Mouse (Mus musculus) CH12.LX (cell line): ENCODE measurements around the gene Thoc5. TPM values are rescaled to one million over a fixed set of nuclear protein-coding genes. Genes with fewer than 3 reads are reported as not detected.

ENCODE experiments used
- DNase-seq: peaks from one replicate; pipeline ENCODE4 v3.0.0-alpha.2; 2013; ENCODE audit errors: extremely low read depth
- H3K27ac ChIP-seq: 2 replicates; pipeline ENCODE4 v1.5.1; 2012; ENCODE audit warnings: low read depth, mild to moderate bottlenecking, control low read depth, moderate library complexity; ENCODE audit not compliant: insufficient read depth
- H3K27me3 ChIP-seq: replicated peaks from 2 replicates; pipeline ENCODE3; 2012; ENCODE audit warnings: inconsistent platforms
- H3K36me3 ChIP-seq, 2 experiments: replicated peaks in 1 of 2; 2 replicates each; pipeline versions ENCODE3 to v1.6.1; 2012; ENCODE audit warnings: inconsistent platforms in 1 of 2, low read length in 1 of 2, mild to moderate bottlenecking in 1 of 2, mixed read lengths in 1 of 2, moderate library complexity in 1 of 2; ENCODE audit not compliant: control insufficient read depth in 1 of 2, insufficient read depth in 1 of 2
- H3K4me1 ChIP-seq, 2 experiments: 2 replicates each; pipeline ENCODE4 v1.6.1; 2012; ENCODE audit warnings: inconsistent platforms in 1 of 2, moderate library complexity in 1 of 2; ENCODE audit not compliant: insufficient read depth in 2 of 2, control insufficient read depth in 1 of 2
- H3K4me2 ChIP-seq: 2 replicates; pipeline ENCODE4 v1.6.1; 2012; ENCODE audit warnings: low read depth, mild to moderate bottlenecking, control low read depth; ENCODE audit not compliant: poor library complexity, insufficient read depth, severe bottlenecking
- H3K4me3 ChIP-seq, 3 experiments: fragments of 150-350 bp in 1 of 3; sonication (generic) in 1 of 3; replicated peaks in 1 of 3; 2 replicates each; pipeline versions ENCODE3 to v1.5.1; 2011 to 2012; ENCODE audit warnings: low read depth in 2 of 3, low read length in 2 of 3, mild to moderate bottlenecking in 2 of 3, moderate library complexity in 2 of 3, control low read depth in 1 of 3, improper control_type of control experiment in 1 of 3, inconsistent platforms in 1 of 3, mixed read lengths in 1 of 3; ENCODE audit not compliant: poor library complexity in 1 of 3
- H3K79me2 ChIP-seq: replicated peaks from 2 replicates; pipeline ENCODE4 v1.6.1; 2012; ENCODE audit warnings: mild to moderate bottlenecking, moderate library complexity; ENCODE audit not compliant: control insufficient read depth, poor library complexity, insufficient read depth, severe bottlenecking; ENCODE audit errors: extremely low read depth
- H3K9ac ChIP-seq: 2 replicates; pipeline ENCODE4 v1.6.1; 2012; ENCODE audit warnings: low read depth, mild to moderate bottlenecking, control low read depth, moderate library complexity; ENCODE audit not compliant: insufficient read depth
- H3K9me3 ChIP-seq: replicated peaks from 2 replicates; pipeline ENCODE3; 2012; ENCODE audit warnings: low read length, inconsistent platforms, mixed read lengths
- BHLHE40 ChIP-seq: IDR thresholded peaks from 2 replicates; pipeline ENCODE4 v1.6.1; 2011; ENCODE audit warnings: mild to moderate bottlenecking, low read depth, low read length, improper control_type of control experiment
- CHD1 ChIP-seq: IDR thresholded peaks from 2 replicates; pipeline ENCODE4 v1.6.1; 2012; ENCODE audit warnings: low read depth, low read length, improper control_type of control experiment, inconsistent platforms
- CHD2 ChIP-seq: IDR thresholded peaks from 2 replicates; pipeline ENCODE4 v1.6.1; 2011; ENCODE audit warnings: low read length, improper control_type of control experiment
- CTCF ChIP-seq, 2 experiments: IDR thresholded peaks in 1 of 2; conservative IDR thresholded peaks in 1 of 2; 2 replicates each; pipeline ENCODE4 v1.5.1; 2011 to 2012; ENCODE audit warnings: low read depth in 2 of 2, low read length in 2 of 2, improper control_type of control experiment in 1 of 2, inconsistent platforms in 1 of 2, mild to moderate bottlenecking in 1 of 2, moderate library complexity in 1 of 2
- E2F4 ChIP-seq: IDR thresholded peaks from 2 replicates; pipeline ENCODE4 v1.6.1; 2011; ENCODE audit warnings: low read depth, low read length, improper control_type of control experiment; ENCODE audit not compliant: insufficient replicate concordance
- ELF1 ChIP-seq: IDR thresholded peaks from 2 replicates; pipeline ENCODE4 v1.6.1; 2014; ENCODE audit warnings: low read depth, mild to moderate bottlenecking, inconsistent platforms, low read length, improper control_type of control experiment
- EP300 ChIP-seq: IDR thresholded peaks from 2 replicates; pipeline ENCODE4 v1.6.1; 2011; ENCODE audit warnings: low read length, improper control_type of control experiment
- ETS1 ChIP-seq: conservative IDR thresholded peaks from 2 replicates; pipeline ENCODE4 v1.6.1; 2012; ENCODE audit warnings: low read depth, mild to moderate bottlenecking, inconsistent platforms, low read length, improper control_type of control experiment, moderate library complexity
- GABPA ChIP-seq: IDR thresholded peaks from 2 replicates; pipeline ENCODE4 v1.6.1; 2012; ENCODE audit warnings: low read depth, low read length, improper control_type of control experiment, inconsistent platforms; ENCODE audit not compliant: insufficient replicate concordance
- HCFC1 ChIP-seq: IDR thresholded peaks from 2 replicates; pipeline ENCODE4 v1.6.1; 2012; ENCODE audit warnings: low read depth, mild to moderate bottlenecking, inconsistent platforms, low read length, improper control_type of control experiment
- IRF4 ChIP-seq: IDR thresholded peaks from 2 replicates; pipeline ENCODE4 v1.6.1; 2014; ENCODE audit warnings: low read depth, mild to moderate bottlenecking, inconsistent platforms, low read length, improper control_type of control experiment
- JUN ChIP-seq: IDR thresholded peaks from 2 replicates; pipeline ENCODE4 v1.6.1; 2011; ENCODE audit warnings: low read depth, mild to moderate bottlenecking, low read length, improper control_type of control experiment, moderate library complexity; ENCODE audit not compliant: insufficient read depth
- JUND ChIP-seq: conservative IDR thresholded peaks from 2 replicates; pipeline ENCODE4 v1.6.1; 2011; ENCODE audit warnings: low read depth, low read length, improper control_type of control experiment
- KAT2A ChIP-seq: IDR thresholded peaks from 2 replicates; pipeline ENCODE4 v1.6.1; 2012; ENCODE audit warnings: low read length, improper control_type of control experiment, inconsistent platforms; ENCODE audit not compliant: insufficient replicate concordance
- MAFK ChIP-seq: IDR thresholded peaks from 2 replicates; pipeline ENCODE4 v1.6.1; 2011; ENCODE audit warnings: low read length, improper control_type of control experiment; ENCODE audit not compliant: insufficient replicate concordance
- MAX ChIP-seq: IDR thresholded peaks from 2 replicates; pipeline ENCODE4 v1.6.1; 2011; ENCODE audit warnings: low read length, improper control_type of control experiment
- MAZ ChIP-seq: IDR thresholded peaks from 2 replicates; pipeline ENCODE4 v1.6.1; 2012; ENCODE audit warnings: low read depth, mild to moderate bottlenecking, inconsistent platforms, low read length, improper control_type of control experiment, moderate library complexity
- MEF2A ChIP-seq: IDR thresholded peaks from 2 replicates; pipeline ENCODE4 v1.6.1; 2014; ENCODE audit warnings: low read depth, mild to moderate bottlenecking, inconsistent platforms, low read length, improper control_type of control experiment, borderline replicate concordance
- MXI1 ChIP-seq: IDR thresholded peaks from 2 replicates; pipeline ENCODE4 v1.6.1; 2011; ENCODE audit warnings: mild to moderate bottlenecking, low read depth, low read length, improper control_type of control experiment
- MYC ChIP-seq: IDR thresholded peaks from 2 replicates; pipeline ENCODE4 v1.6.1; 2011; ENCODE audit warnings: low read depth, mild to moderate bottlenecking, improper control_type of control experiment, low read length
- NELFE ChIP-seq: IDR thresholded peaks from 2 replicates; pipeline ENCODE4 v1.6.1; 2011; ENCODE audit warnings: low read depth, low read length, improper control_type of control experiment
- NRF1 ChIP-seq: IDR thresholded peaks from 2 replicates; pipeline ENCODE4 v1.6.1; 2014; ENCODE audit warnings: low read depth, mild to moderate bottlenecking, inconsistent platforms, low read length, improper control_type of control experiment, moderate library complexity
- PAX5 ChIP-seq: IDR thresholded peaks from 2 replicates; pipeline ENCODE4 v1.6.1; 2012; ENCODE audit warnings: low read length, inconsistent platforms, mixed read lengths
- POLR2A ChIP-seq: IDR thresholded peaks from 2 replicates; pipeline ENCODE4 v1.6.1; 2011; ENCODE audit warnings: low read depth, mild to moderate bottlenecking, improper control_type of control experiment, low read length
- POLR2AphosphoS2 ChIP-seq: IDR thresholded peaks from 2 replicates; pipeline ENCODE4 v1.6.1; 2011; ENCODE audit warnings: low read depth, low read length, improper control_type of control experiment
- RAD21 ChIP-seq: IDR thresholded peaks from 2 replicates; pipeline ENCODE4 v1.6.1; 2011; ENCODE audit warnings: low read depth, mild to moderate bottlenecking, low read length, improper control_type of control experiment, moderate library complexity
- RCOR1 ChIP-seq: conservative IDR thresholded peaks from 2 replicates; pipeline ENCODE4 v1.6.1; 2012; ENCODE audit warnings: low read depth, mild to moderate bottlenecking, inconsistent platforms, low read length, improper control_type of control experiment
- SIN3A ChIP-seq: IDR thresholded peaks from 2 replicates; pipeline ENCODE4 v1.6.1; 2012; ENCODE audit warnings: low read length, improper control_type of control experiment, inconsistent platforms
- SMC3 ChIP-seq: IDR thresholded peaks from 2 replicates; pipeline ENCODE4 v1.6.1; 2011; ENCODE audit warnings: low read depth, low read length, improper control_type of control experiment
- TBP ChIP-seq: conservative IDR thresholded peaks from 2 replicates; pipeline ENCODE4 v1.6.1; 2011; ENCODE audit warnings: low read depth, low read length, improper control_type of control experiment
- TCF12 ChIP-seq: IDR thresholded peaks from 2 replicates; pipeline ENCODE4 v1.6.1; 2014; ENCODE audit warnings: low read depth, mild to moderate bottlenecking, inconsistent platforms, low read length, improper control_type of control experiment
- UBTF ChIP-seq: IDR thresholded peaks from 2 replicates; pipeline ENCODE4 v1.6.1; 2012; ENCODE audit warnings: low read depth, mild to moderate bottlenecking, inconsistent platforms, low read length, improper control_type of control experiment, moderate library complexity
- USF1 ChIP-seq: IDR thresholded peaks from 2 replicates; pipeline ENCODE4 v1.6.1; 2014; ENCODE audit warnings: low read depth, mild to moderate bottlenecking, inconsistent platforms, low read length, improper control_type of control experiment
- USF2 ChIP-seq: conservative IDR thresholded peaks from 2 replicates; pipeline ENCODE4 v1.6.1; 2011; ENCODE audit warnings: low read depth, low read length, improper control_type of control experiment
- ZC3H11A ChIP-seq: IDR thresholded peaks from 2 replicates; pipeline ENCODE4 v1.6.1; 2012; ENCODE audit warnings: low read depth, mild to moderate bottlenecking, inconsistent platforms, low read length, improper control_type of control experiment
- ZKSCAN1 ChIP-seq: IDR thresholded peaks from 2 replicates; pipeline ENCODE4 v1.6.1; 2012; ENCODE audit warnings: low read depth, inconsistent platforms, low read length, improper control_type of control experiment, borderline replicate concordance
- ZMIZ1 ChIP-seq: IDR thresholded peaks from 2 replicates; pipeline ENCODE4 v1.6.1; 2012; ENCODE audit warnings: low read depth, mild to moderate bottlenecking, inconsistent platforms, low read length, improper control_type of control experiment
- ZNF384 ChIP-seq: IDR thresholded peaks from 2 replicates; pipeline ENCODE4 v1.6.1; 2012; ENCODE audit warnings: low read depth, low read length, improper control_type of control experiment, inconsistent platforms
- dilution Hi-C: fragments of 300-500 bp; cut with MboI; formaldehyde crosslinking; loops from 2 replicates; pipeline ENCODE4 v1.14.3; 2020; ENCODE audit warnings: low sequenced_read_pairs; ENCODE audit not compliant: extremely low pct_unique_long_range_greater_than_20kb, extremely low pct_ligation_motif_present
- in situ Hi-C: fragments of 300-500 bp; cut with MboI; formaldehyde crosslinking; loops from 3 replicates; pipeline ENCODE4 v1.14.3; 2019; ENCODE audit warnings: low sequenced_read_pairs, low pct_ligation_motif_present, low pct_unique_long_range_greater_than_20kb, mixed read lengths
- polyA plus RNA-seq: library from polyadenylated mRNA; unstranded; fragments of >175 nt; gene quantifications from 2 replicates; pipeline ENCODE4 v1.2.1, GENCODE M21; 2012; ENCODE audit warnings: low read depth; ENCODE audit not compliant: insufficient read length
- total RNA-seq, 2 experiments: library from RNA; depleted of rRNA; stranded (reverse); fragments of 300-350 nt in 1 of 2; fragments of >200 nt in 1 of 2; gene quantifications; 2 replicates each; pipeline ENCODE4 v1.2.3; 2012 to 2014

Gene Thoc5
- total and polyA plus RNA-seq, 3 experiments: 37.7 to 83.8 (median 62.7) TPM

- no peak overlapping the region for H3K4me3 ChIP-seq
- dilution Hi-C loops (no loop called here), in situ Hi-C loops (no loop called here)
- no peak overlapping the region for H3K9ac ChIP-seq
- no peaks in the 10 kb centered on the region for H3K27me3 ChIP-seq
- no peak overlapping the region for H3K27ac ChIP-seq
- no peaks in the 10 kb centered on the region for H3K9me3 ChIP-seq
- TF ChIP-seq POLR2A (no peak), UBTF (no peak), BHLHE40 (no peak), SIN3A (no peak), MAFK (peak; percentile 68; the same call in 1 of the 2 replicates), MAX (peak; percentile 89), USF1 (no peak), MYC (peak; percentile 88), ZKSCAN1 (no peak), CHD1 (no peak), SMC3 (peak; percentile 85), CHD2 (no peak), HCFC1 (peak; percentile 12; the same call in 1 of the 2 replicates), NRF1 (no peak), JUND (no peak), JUN (no peak), TCF12 (no peak), KAT2A (no peak), ZNF384 (no peak), NELFE (0 out of 2 replicates have a peak, but pooled peaks have one; percentile 45), IRF4 (no peak), PAX5 (no peak), TBP (no peak), POLR2AphosphoS2 (no peak), EP300 (no peak), E2F4 (no peak), GABPA (no peak), USF2 (no peak), ZC3H11A (no peak), MEF2A (no peak), MAZ (no peak), CTCF (conservative IDR thresholded peaks at IDR 0.05 in 1 of 2, IDR thresholded peaks at IDR 0.05 in 1 of 2; ENCODE audit: low read depth in 2 of 2, low read length in 2 of 2) (peak; percentile 78 to 86), RAD21 (peak; percentile 67), RCOR1 (no peak), ETS1 (no peak), ELF1 (no peak), ZMIZ1 (no peak), MXI1 (no peak; the same call in 1 of the 2 replicates)
- peaks cover 3% of the 10 kb centered on the region; the same call in 1 of the 2 replicates for H3K79me2 ChIP-seq
- H3K4me2 ChIP-seq: no peak overlapping the region
- H3K4me1 ChIP-seq: peaks cover 11 to 42% of the 10 kb centered on the region in 2 experiments
- H3K36me3 ChIP-seq: peaks cover 43 to 66% of the 10 kb centered on the region in 2 experiments
- no peak for DNase-seq
Measured at GRCm38 (mm10) chr11:4885385-4885903, 9.7 kb upstream of the Thoc5 start.
